Mouse (Mus musculus) CH12F3 (cell line): Measurements from ENCODE around the gene Batf3.

Experiments
- in situ Hi-C: fragments of 300-500 bp; cut with MboI; formaldehyde crosslinking; loops from 2 replicates; pipeline ENCODE4 v1.14.3; 2020; ENCODE audit warnings: low sequenced_read_pairs

The Batf3 gene

GRCm38 (mm10) chr1:191086304-191086878 is 11.3 kb upstream of the Batf3 start:
- in situ Hi-C loops, result no loop called here

- in situ Hi-C loops, result no loop called here
Observed at GRCm38 (mm10) chr1:191086960-191087359, 10.7 kb upstream of the Batf3 start.

GRCm38 (mm10) chr1:191087955-191088354 is 9.7 kb upstream of the Batf3 start:
- in situ Hi-C loops, result no loop called here

- in situ Hi-C loops, result no loop called here
Observed at GRCm38 (mm10) chr1:191089355-191089754, 8.3 kb upstream of the Batf3 start.

- in situ Hi-C loops, result loop anchor here (5.0 kb wide), 1 partner anchor 195 kb away; no protein-coding TSS in a partner anchor
Observed at GRCm38 (mm10) chr1:191092050-191092449, 5.6 kb upstream of the Batf3 start.

GRCm38 (mm10) chr1:191093578-191093977 is 4.1 kb upstream of the Batf3 start:
- in situ Hi-C loops, result loop anchor here (5.0 kb wide), 1 partner anchor 194 kb away; no protein-coding TSS in a partner anchor

- in situ Hi-C loops, result no loop called here
Observed at GRCm38 (mm10) chr1:191095019-191095418, 2.6 kb upstream of the Batf3 start.

- in situ Hi-C loops, result no loop called here
Observed at GRCm38 (mm10) chr1:191096871-191097681, 571 bp upstream of the Batf3 start.

GRCm38 (mm10) chr1:191099114-191099513 is 1.5 kb downstream of the Batf3 start:
- in situ Hi-C loops, result no loop called here

- in situ Hi-C loops, result no loop called here
Observed at GRCm38 (mm10) chr1:191099772-191100291, 2.2 kb downstream of the Batf3 start.

GRCm38 (mm10) chr1:191102730-191103370 is 5.2 kb downstream of the Batf3 start:
- in situ Hi-C loops, result no loop called here

GRCm38 (mm10) chr1:191105246-191105645 is 7.6 kb downstream of the Batf3 start:
- in situ Hi-C loops, result no loop called here

GRCm38 (mm10) chr1:191107306-191107705 is 9.7 kb downstream of the Batf3 start:
- in situ Hi-C loops, result no loop called here

GRCm38 (mm10) chr1:191109907-191110306 is 12.3 kb downstream of the Batf3 start:
- in situ Hi-C loops, result no loop called here

- in situ Hi-C loops, result no loop called here
Observed at GRCm38 (mm10) chr1:191111146-191111545, 13.5 kb downstream of the Batf3 start.

- in situ Hi-C loops, result no loop called here
Observed at GRCm38 (mm10) chr1:191114868-191115267, 17.2 kb downstream of the Batf3 start.

- in situ Hi-C loops, result no loop called here
Observed at GRCm38 (mm10) chr1:191115514-191116238, 18.0 kb downstream of the Batf3 start.

GRCm38 (mm10) chr1:191122744-191123143 is 25.1 kb downstream of the Batf3 start:
- in situ Hi-C loops, result no loop called here

- in situ Hi-C loops, result no loop called here
Observed at GRCm38 (mm10) chr1:191123696-191124095, 26.0 kb downstream of the Batf3 start.

- in situ Hi-C loops, result no loop called here
Observed at GRCm38 (mm10) chr1:191124288-191124687, 26.6 kb downstream of the Batf3 start.
